24 mouse cellular contexts compared by ENCODE assay signal in the genomic region with DNA sequence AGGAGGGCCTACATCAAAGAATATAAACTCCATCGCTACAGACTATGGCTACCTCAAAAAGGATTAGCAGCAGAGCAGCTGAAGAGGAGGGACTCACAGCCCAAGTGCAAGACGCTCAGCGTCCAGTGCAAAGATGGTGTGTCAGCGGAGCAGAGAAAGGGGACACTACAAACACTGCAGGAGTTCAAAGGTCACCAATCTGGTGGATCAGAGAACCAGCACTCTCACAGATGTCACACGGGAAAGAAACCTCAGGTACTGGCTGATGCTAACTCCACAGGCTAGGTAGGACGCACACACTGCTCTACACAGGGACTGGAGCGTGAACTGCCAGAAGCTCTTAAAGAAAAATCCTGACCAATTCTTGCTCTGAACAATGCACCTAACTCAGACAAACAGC. TPM values are rescaled to one million over a fixed set of nuclear protein-coding genes. Genes with fewer than 3 reads are reported as not detected.
DNase-seq lines count a peak whose midpoint lies in the region; ATAC-seq and TF ChIP-seq lines count a peak whose summit lies in the region.
"Had no signal": no experiment of that assay in that cellular context is flagged by ENCODE, and none has a peak within 500 bp of the region (broad histone marks: within the 10 kb centered on the region; RNA-seq: fewer than 3 reads in every experiment).

No protein-coding gene starts in this region.

- no peak overlapping the region for H3K9ac ChIP-seq in midbrain, embryonic 11.5 days (ENCODE audit: low read length)
- H3K9ac ChIP-seq in midbrain, embryonic 14.5 days (replicated peaks; ENCODE audit: low read length) = no peak overlapping the region
- H3K9ac ChIP-seq: embryonic facial prominence, embryonic 12.5 days; forebrain, embryonic 13.5 days; forebrain, embryonic 15.5 days; forebrain, postnatal 0 days had no signal

- no peaks in the 10 kb centered on the region; the same call in 1 of the 2 replicates for H3K4me1 ChIP-seq in kidney, adult 2 months (ENCODE audit: control insufficient read depth, insufficient read depth, low read length)
- no peaks in the 10 kb centered on the region for H3K4me1 ChIP-seq in midbrain, embryonic 11.5 days (ENCODE audit: control insufficient read depth, insufficient read depth, low read length)
- H3K4me1 ChIP-seq in midbrain, embryonic 14.5 days (ENCODE audit: control insufficient read depth, insufficient read depth, low read length) = no peaks in the 10 kb centered on the region
- H3K4me1 ChIP-seq: embryonic facial prominence, embryonic 12.5 days; forebrain, embryonic 13.5 days; forebrain, embryonic 15.5 days had no signal

- no peak for ATAC-seq in midbrain, embryonic 11.5 days (ENCODE audit: low FRiP score)
- ATAC-seq in midbrain, embryonic 14.5 days (ENCODE audit: low FRiP score, low TSS enrichment) = no peak
- ATAC-seq: activated CD4-positive, CD25-positive, alpha-beta regulatory T cell, adult 4 months; CD4-positive, CD25-positive, alpha-beta regulatory T cell, adult 4 months; forebrain, embryonic 13.5 days; forebrain, embryonic 15.5 days; forebrain, postnatal 0 days; Patski had no signal

- no peak overlapping the region for H3K4me3 ChIP-seq in kidney, adult 2 months (ENCODE audit: insufficient read depth, low read depth, low read length)
- no peak overlapping the region for H3K4me3 ChIP-seq in midbrain, embryonic 11.5 days (ENCODE audit: low read depth, low read length)
- H3K4me3 ChIP-seq in midbrain, embryonic 14.5 days (replicated peaks; ENCODE audit: low read depth, low read length) = no peak overlapping the region
- H3K4me3 ChIP-seq: embryonic facial prominence, embryonic 10.5 days; embryonic facial prominence, embryonic 12.5 days; forebrain, embryonic 13.5 days; forebrain, embryonic 15.5 days had no signal

- no peak overlapping the region for H3K4me2 ChIP-seq in midbrain, embryonic 11.5 days
- H3K4me2 ChIP-seq in midbrain, embryonic 14.5 days (ENCODE audit: low read length) = no peak overlapping the region
- H3K4me2 ChIP-seq: embryonic facial prominence, embryonic 12.5 days; forebrain, embryonic 13.5 days; forebrain, embryonic 15.5 days had no signal

- peaks cover 5% of the 10 kb centered on the region for H3K36me3 ChIP-seq in kidney, adult 2 months (ENCODE audit: control insufficient read depth, insufficient read depth, low read length)
- peaks cover 24% of the 10 kb centered on the region for H3K36me3 ChIP-seq in midbrain, embryonic 11.5 days (ENCODE audit: control insufficient read depth, insufficient read depth, low read length)
- peaks cover 93% of the 10 kb centered on the region for H3K36me3 ChIP-seq in midbrain, embryonic 14.5 days (ENCODE audit: control insufficient read depth, insufficient read depth, low read length)

- TF ChIP-seq POLR2A in kidney, adult 2 months (IDR thresholded peaks at IDR 0.05; ENCODE audit: low read depth, low read length) = no peak

- H3K9me3 ChIP-seq in midbrain, embryonic 11.5 days (ENCODE audit: control insufficient read depth, low read length) = no peaks in the 10 kb centered on the region
- H3K9me3 ChIP-seq in midbrain, embryonic 14.5 days (ENCODE audit: control insufficient read depth, low read length) = no peaks in the 10 kb centered on the region
- H3K9me3 ChIP-seq: embryonic facial prominence, embryonic 12.5 days; forebrain, embryonic 13.5 days; forebrain, embryonic 15.5 days; G1E had no signal

- TF ChIP-seq CTCF in kidney, adult 2 months (conservative IDR thresholded peaks at IDR 0.05; ENCODE audit: insufficient read depth, insufficient read length, low read depth, low read length) = no peak

- H3K27ac ChIP-seq in kidney, adult 2 months (ENCODE audit: insufficient read depth, low read depth, low read length) = no peak overlapping the region
- H3K27ac ChIP-seq in midbrain, embryonic 11.5 days (ENCODE audit: low read depth, low read length) = no peak overlapping the region
- no peak overlapping the region for H3K27ac ChIP-seq in midbrain, embryonic 14.5 days (replicated peaks; ENCODE audit: low read depth, low read length)
- H3K27ac ChIP-seq: embryonic facial prominence, embryonic 10.5 days; embryonic facial prominence, embryonic 12.5 days; forebrain, embryonic 13.5 days; forebrain, embryonic 15.5 days had no signal

- no peaks in the 10 kb centered on the region for H3K27me3 ChIP-seq in kidney, adult 2 months (replicated peaks; ENCODE audit: control insufficient read depth, insufficient read depth, low read length)
- H3K27me3 ChIP-seq in midbrain, embryonic 11.5 days (ENCODE audit: control insufficient read depth, insufficient read depth, low read length) = no peaks in the 10 kb centered on the region
- H3K27me3 ChIP-seq in midbrain, embryonic 14.5 days (ENCODE audit: control insufficient read depth, insufficient read depth, low read length) = no peaks in the 10 kb centered on the region
- H3K27me3 ChIP-seq: CH12.LX; embryonic facial prominence, embryonic 12.5 days; forebrain, embryonic 13.5 days; forebrain, embryonic 15.5 days; Patski had no signal

- WGBS in kidney, adult 2 months = 69% methylated on average over 7 of the region's 7 CpGs
- WGBS in midbrain, embryonic 11.5 days = 66% methylated on average over 7 of the region's 7 CpGs
- WGBS in midbrain, embryonic 14.5 days = 63% methylated on average over 7 of the region's 7 CpGs

- peak; percentile 17 for DNase-seq in kidney, adult 2 months
- no peak for DNase-seq in kidney, postnatal 14 days
- peak; percentile 59 for DNase-seq in midbrain, embryonic 11.5 days (ENCODE audit: low spot score, missing footprints)
- no peak for DNase-seq in midbrain, embryonic 14.5 days
- DNase-seq in B cell, adult 2 months = no peak
- DNase-seq: adrenal gland, adult 8-10 months; adrenal gland, postnatal 14 days; adrenal gland, postnatal 36 days; cerebellum, adult 11-12 months; cerebellum, adult 2 months; cerebellum, adult 9-10 months; cerebellum, postnatal 10 days; cerebellum, postnatal 25 days; forebrain, postnatal 0 days had no signal

RNA-seq across cellular contexts. Expression of gene Qrich2, which starts 12.9 kb away (rescaled TPM):
- 0.08 and 0.24 TPM in 2 replicates for polyA plus RNA-seq in kidney, adult 2 months (2012; rRNA removed)
- 0.08 and 0.14 TPM in 2 replicates for polyA plus RNA-seq in midbrain, embryonic 11.5 days (2014; fragmentation: Nextera tagmentation; extraction: Ambion mirVana)
- polyA plus RNA-seq in midbrain, embryonic 14.5 days (2014; fragmentation: Nextera tagmentation; extraction: Ambion mirVana) = 0.09 TPM in 1 of 2 replicates, not detected in the other
- polyA plus RNA-seq: activated CD4-positive, CD25-positive, alpha-beta regulatory T cell, adult 4 months; CD4-positive, CD25-positive, alpha-beta regulatory T cell, adult 4 months; forebrain, embryonic 11.5 days; forebrain, embryonic 13.5 days; forebrain, embryonic 15.5 days; forebrain, postnatal 0 days had no signal

RNA-seq across cellular contexts. Expression of gene Prpsap1, which starts 15.0 kb away (rescaled TPM):
- polyA plus RNA-seq in kidney, adult 2 months (2012; rRNA removed) = 87.5 and 91.1 TPM in 2 replicates
- 173 and 183 TPM in 2 replicates for polyA plus RNA-seq in midbrain, embryonic 11.5 days (2014; fragmentation: Nextera tagmentation; extraction: Ambion mirVana)
- 171 and 174 TPM in 2 replicates for polyA plus RNA-seq in midbrain, embryonic 14.5 days (2014; fragmentation: Nextera tagmentation; extraction: Ambion mirVana)

RNA-seq across cellular contexts. Expression of gene Ubald2, which starts 45.1 kb away (rescaled TPM):
- 195 and 211 TPM in 2 replicates for polyA plus RNA-seq in kidney, adult 2 months (2012; rRNA removed)
- 72.3 and 83.0 TPM in 2 replicates for polyA plus RNA-seq in midbrain, embryonic 11.5 days (2014; fragmentation: Nextera tagmentation; extraction: Ambion mirVana)
- 77.5 and 87.8 TPM in 2 replicates for polyA plus RNA-seq in midbrain, embryonic 14.5 days (2014; fragmentation: Nextera tagmentation; extraction: Ambion mirVana)

RNA-seq across cellular contexts. Expression of gene Sphk1, which starts 51.7 kb away (rescaled TPM):
- 9.9 and 12.0 TPM in 2 replicates for polyA plus RNA-seq in kidney, adult 2 months (2012; rRNA removed)
- polyA plus RNA-seq in midbrain, embryonic 11.5 days (2014; fragmentation: Nextera tagmentation; extraction: Ambion mirVana) = 7.1 and 8.3 TPM in 2 replicates
- polyA plus RNA-seq in midbrain, embryonic 14.5 days (2014; fragmentation: Nextera tagmentation; extraction: Ambion mirVana) = 5.4 and 6.0 TPM in 2 replicates
- polyA plus RNA-seq: activated CD4-positive, CD25-positive, alpha-beta regulatory T cell, adult 4 months had no signal

Comparison
In these comparisons a context has a peak if more than half of its experiments do, and no peak if none do; other contexts are left out.
1. DNase-seq: peak in kidney, adult 2 months (single experiment) and midbrain, embryonic 11.5 days (single experiment); none in kidney, postnatal 14 days (single experiment), midbrain, embryonic 14.5 days (single experiment) and B cell, adult 2 months (0 of 2).